Mouse (Mus musculus) embryo, embryonic 10.5 days (tissue): ENCODE results near the gene Syt16.
A peak's percentile ranks its signal among the peaks of the same experiment; 100 is the strongest.

Experiments used
- DNase-seq: peaks from one replicate; pipeline ENCODE4 v3.0.0-alpha.2; 2015; ENCODE audit warnings: low spot score

The Syt16 gene

GRCm38 (mm10) chr12:73997297-73998127, at the start of gene Syt16:
Gene Syt16, plus strand, starts transcription at chr12:73997661.
- DNase-seq, result peak; percentile 27

- DNase-seq, result no peak
These were observed 49.0 kb upstream of the Syt16 start for GRCm38 (mm10) chr12:73948415-73948814.

- peak; percentile 58 for DNase-seq
These were observed 48.0 kb upstream of the Syt16 start for GRCm38 (mm10) chr12:73949318-73950058.

- peak; percentile 71 for DNase-seq
These were observed 44.6 kb upstream of the Syt16 start for GRCm38 (mm10) chr12:73952879-73953278.

- peak; percentile 23 for DNase-seq
These were observed 43.9 kb upstream of the Syt16 start for GRCm38 (mm10) chr12:73953420-73954186.

- DNase-seq, result no peak
These were observed 42.7 kb upstream of the Syt16 start for GRCm38 (mm10) chr12:73954785-73955184.

- no peak for DNase-seq
These were observed 39.8 kb upstream of the Syt16 start for GRCm38 (mm10) chr12:73957676-73958075.

- DNase-seq, result no peak
These were observed 38.6 kb upstream of the Syt16 start for GRCm38 (mm10) chr12:73958830-73959229.

GRCm38 (mm10) chr12:73964291-73965281, 32.9 kb upstream of the Syt16 start, which contains the start of gene Snapc1:
Gene Snapc1, plus strand, starts transcription at chr12:73964481.
- DNase-seq, result peak; percentile 99

GRCm38 (mm10) chr12:73969142-73969541, 28.3 kb upstream of the Syt16 start:
- DNase-seq, result no peak

- no peak for DNase-seq
These were observed 22.9 kb upstream of the Syt16 start for GRCm38 (mm10) chr12:73974584-73974983.

GRCm38 (mm10) chr12:73978144-73978543, 19.3 kb upstream of the Syt16 start:
- DNase-seq, result no peak

- no peak for DNase-seq
These were observed 17.8 kb upstream of the Syt16 start for GRCm38 (mm10) chr12:73979667-73980066.

GRCm38 (mm10) chr12:73982533-73982932, 14.9 kb upstream of the Syt16 start:
- no peak for DNase-seq

GRCm38 (mm10) chr12:73986299-73986698, 11.2 kb upstream of the Syt16 start:
- no peak for DNase-seq

GRCm38 (mm10) chr12:73988393-73989008, 9.0 kb upstream of the Syt16 start:
- no peak for DNase-seq

GRCm38 (mm10) chr12:73989594-73989993, 7.9 kb upstream of the Syt16 start:
- DNase-seq, result peak; percentile 37

- DNase-seq, result peak; percentile 8
These were observed 560 bp upstream of the Syt16 start for GRCm38 (mm10) chr12:73996906-73997296.

GRCm38 (mm10) chr12:73998128-73998456, 631 bp downstream of the Syt16 start:
- no peak for DNase-seq

GRCm38 (mm10) chr12:74002449-74002848, 5.0 kb downstream of the Syt16 start:
- no peak for DNase-seq

- DNase-seq, result peak; percentile 78
These were observed 12.0 kb downstream of the Syt16 start for GRCm38 (mm10) chr12:74009448-74009911.
